Mouse (Mus musculus): Measurements from ENCODE around the gene Cryl1.

The Cryl1 gene

GRCm38 (mm10) chr14:57398065-57398757, at the start of gene Cryl1:
Gene Cryl1 (minus strand): TSS chr14:57398529.
- CTCF ChIA-PET, result interaction anchor here (0.7 kb wide), 1 partner anchor 12 kb away, joined by 38 read pairs; no protein-coding TSS in a partner anchor

GRCm38 (mm10) chr14:57430451-57430850, 32.1 kb upstream of the Cryl1 start:
- CTCF ChIA-PET, result no interaction called here

DNA sequence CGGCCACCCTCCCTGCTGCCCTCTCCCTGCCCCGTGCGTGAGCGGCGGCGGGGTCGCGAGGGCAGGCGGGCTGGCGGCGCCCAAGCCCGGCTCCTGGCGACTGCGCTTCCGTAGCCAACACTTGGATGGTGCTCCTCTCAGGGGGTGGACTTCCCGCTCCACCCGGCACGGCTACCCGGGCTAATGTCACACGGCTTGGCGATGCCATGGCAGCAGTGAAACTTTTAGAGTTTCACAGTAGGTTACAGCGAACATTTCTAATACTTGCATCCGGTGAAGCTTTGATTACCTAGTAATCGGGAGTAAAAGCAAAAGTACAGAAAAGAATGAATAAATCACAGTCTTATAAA, 25.9 kb upstream of the Cryl1 start:
- CTCF ChIA-PET, result no interaction called here

DNA sequence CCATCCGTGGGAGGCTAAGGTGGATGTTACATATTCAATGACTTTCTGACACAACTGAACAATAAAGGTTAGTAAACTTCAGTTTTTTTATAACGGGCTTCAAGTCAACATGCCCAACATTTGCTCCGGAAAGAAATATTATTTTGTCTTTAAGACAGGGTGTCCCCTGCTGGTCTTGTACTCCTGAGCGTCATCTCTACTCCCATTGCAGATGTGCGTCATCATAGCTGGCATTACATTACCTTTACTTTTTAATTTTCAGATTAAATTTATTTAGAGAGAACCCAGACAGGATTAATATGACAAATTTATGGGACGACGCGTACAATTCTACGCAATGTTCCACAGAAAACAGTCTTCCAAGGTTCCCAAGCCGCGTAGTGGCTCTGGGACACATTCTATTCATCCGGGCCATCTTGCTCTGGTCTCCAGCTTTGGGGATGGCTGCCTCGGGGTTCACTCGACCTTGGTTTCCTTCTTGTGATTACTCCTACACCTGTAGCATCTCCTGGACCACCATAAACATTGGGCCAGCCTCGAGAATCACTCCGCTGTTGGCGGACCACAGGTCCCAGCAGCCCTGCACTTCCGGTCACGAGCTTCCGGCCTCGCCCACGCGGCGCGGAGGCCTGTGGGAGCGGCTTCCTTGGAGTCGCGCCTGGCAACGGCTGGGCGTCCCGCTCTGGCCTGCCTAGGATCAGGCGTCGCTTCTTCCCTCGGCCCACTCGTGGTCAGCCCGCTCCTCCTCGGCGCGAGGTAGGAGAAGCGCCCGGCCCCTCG, 25.3 kb upstream of the Cryl1 start, which contains the start of gene Ift88:
Gene Ift88 (plus strand): TSS at position 631 of the 780 bp plus-strand sequence.
- CTCF ChIA-PET, result interaction anchor here (0.6 kb wide), 1 partner anchor 18 kb away, joined by 7 read pairs; no protein-coding TSS in a partner anchor

DNA sequence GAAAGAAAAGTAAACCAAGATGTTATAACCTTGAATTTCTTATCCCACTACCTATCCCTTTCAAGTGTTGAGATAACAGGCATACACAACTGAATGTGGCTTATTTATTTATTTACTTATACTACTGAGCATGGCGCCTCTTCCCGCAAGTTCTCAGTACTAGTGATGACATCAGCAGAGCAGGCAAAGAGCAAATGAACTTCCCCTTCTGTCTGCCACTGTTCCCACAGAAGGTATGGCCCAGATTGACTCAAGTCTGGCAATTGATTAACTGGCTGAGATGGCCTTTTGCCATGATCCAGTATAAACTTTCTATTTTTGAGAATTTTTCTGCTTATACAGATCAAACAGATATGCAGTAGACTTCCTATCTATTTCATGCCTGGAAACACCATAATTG, 18.9 kb upstream of the Cryl1 start:
- CTCF ChIA-PET, result no interaction called here

GRCm38 (mm10) chr14:57412166-57412565, 13.8 kb upstream of the Cryl1 start:
- CTCF ChIA-PET, result no interaction called here

GRCm38 (mm10) chr14:57409106-57409505, 10.8 kb upstream of the Cryl1 start:
- CTCF ChIA-PET, result interaction anchor here (0.7 to 1.2 kb wide), 2 partner anchors 128 to 300 kb away, joined by 5 read pairs; no protein-coding TSS in a partner anchor

- CTCF ChIA-PET, result no interaction called here
These were observed 9.8 kb upstream of the Cryl1 start for GRCm38 (mm10) chr14:57408100-57408499.

DNA sequence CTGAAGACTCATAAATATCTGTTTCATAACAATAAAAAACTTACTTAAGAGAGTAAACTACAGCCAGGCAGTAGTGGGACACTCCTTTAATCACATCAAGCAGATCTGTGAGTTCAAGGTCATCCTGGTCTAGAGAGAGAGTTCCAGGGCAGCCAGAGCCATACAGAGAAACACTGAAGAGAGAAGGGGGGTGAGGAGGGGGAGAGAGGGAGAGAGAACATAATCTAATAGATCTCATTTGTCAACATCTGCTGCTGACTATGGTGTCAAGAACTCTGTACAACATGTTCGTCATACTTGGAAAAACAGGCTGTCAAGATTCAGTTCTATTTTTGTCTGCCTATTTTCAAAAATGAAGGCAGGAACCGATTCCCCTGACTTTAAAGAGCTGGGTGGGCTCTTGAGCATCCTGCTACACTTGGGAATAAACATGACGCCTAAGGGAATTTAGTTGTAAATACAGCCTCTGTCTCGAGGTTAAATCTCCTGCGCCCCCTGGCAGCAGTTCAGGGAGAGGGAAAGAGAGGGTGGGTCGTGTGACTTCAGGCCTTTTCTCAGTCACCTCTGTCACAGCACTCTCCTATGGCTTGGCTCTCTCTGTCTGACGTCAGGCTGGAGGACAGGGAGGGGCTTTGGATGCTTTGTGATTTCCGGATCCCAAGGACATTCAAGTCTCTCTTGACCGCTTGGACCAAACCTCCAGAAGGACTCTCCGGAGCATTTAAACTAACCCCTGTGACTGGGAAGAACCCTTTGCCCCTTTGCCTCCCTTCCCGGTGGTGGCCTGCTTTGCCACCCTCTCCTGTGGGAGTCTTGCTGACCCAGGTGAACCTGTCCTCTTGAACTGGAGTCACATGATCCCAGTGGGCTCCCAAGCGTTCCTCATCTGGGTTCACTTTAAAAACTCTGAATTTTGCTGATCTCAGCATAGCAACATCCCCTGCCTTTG, 9.0 kb upstream of the Cryl1 start:
- CTCF ChIA-PET, result interaction anchor here (1.2 kb wide), 1 partner anchor 66 kb away, joined by 5 read pairs; no protein-coding TSS in a partner anchor

GRCm38 (mm10) chr14:57402815-57403214, 4.5 kb upstream of the Cryl1 start:
- CTCF ChIA-PET, result no interaction called here

- CTCF ChIA-PET, result interaction anchor here (0.7 kb wide), 2 partner anchors 11 to 1682 kb away, joined by 15 to 38 read pairs; no protein-coding TSS in a partner anchor
These were observed 591 bp upstream of the Cryl1 start for GRCm38 (mm10) chr14:57398813-57399427.

DNA sequence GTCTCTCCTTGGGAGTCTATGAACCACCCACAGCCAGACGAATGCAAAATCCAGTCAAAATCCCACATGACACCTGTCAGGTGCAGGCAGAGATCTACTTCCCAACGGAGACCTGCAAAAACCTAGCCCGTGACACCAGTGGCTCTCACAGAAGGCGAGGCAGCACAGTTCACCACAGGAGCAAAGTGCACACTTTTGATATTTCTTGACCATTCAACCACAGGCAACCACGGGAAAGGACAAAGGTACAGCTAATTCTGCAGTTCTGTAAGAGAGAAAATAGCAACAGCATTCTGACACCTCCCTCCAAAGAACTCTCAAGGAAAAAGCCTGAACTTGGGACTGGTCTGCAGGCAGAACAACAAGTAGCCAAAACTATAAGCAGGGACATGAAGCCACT, 1.1 kb downstream of the Cryl1 start:
- CTCF ChIA-PET, result no interaction called here

DNA sequence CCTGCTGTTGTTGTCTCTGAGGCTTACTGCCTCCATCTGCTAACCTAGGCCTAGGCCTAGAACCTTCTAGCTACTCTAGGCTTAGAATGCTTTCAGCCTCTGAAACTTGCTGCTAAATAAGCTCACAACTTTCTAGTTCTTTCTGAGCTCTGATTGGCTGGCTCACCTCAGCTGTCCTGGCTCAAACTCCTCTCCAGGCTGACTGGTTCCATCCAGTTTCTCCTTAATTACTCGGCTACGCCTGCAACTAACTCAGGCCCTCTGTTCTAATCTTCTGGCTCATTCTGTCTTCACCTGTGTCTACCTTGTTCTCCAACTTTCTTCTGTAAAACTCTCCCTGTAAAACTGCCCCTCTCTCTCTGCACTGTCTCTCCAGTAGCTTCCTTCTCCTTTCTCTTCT, 2.9 kb downstream of the Cryl1 start:
- CTCF ChIA-PET, result no interaction called here

DNA sequence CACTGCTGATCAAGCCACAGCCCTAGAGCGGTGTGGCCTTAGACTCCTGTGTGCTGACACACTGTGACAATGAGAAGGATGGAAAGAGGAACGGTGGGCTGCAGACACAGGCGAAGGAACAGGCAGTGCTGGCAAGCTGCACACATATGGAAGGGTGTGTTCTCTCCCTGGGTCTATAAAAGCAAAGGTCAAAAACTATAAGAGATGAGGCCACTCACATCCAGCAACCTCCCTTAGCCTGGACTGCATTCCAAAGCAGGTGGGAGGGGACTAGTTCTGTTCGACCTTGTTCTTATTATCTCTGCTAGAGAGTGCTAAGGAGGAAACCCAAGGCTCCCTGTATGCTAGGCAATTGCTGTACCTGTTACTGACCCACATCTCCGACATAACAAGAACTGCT, 6.1 kb downstream of the Cryl1 start:
- CTCF ChIA-PET, result no interaction called here

DNA sequence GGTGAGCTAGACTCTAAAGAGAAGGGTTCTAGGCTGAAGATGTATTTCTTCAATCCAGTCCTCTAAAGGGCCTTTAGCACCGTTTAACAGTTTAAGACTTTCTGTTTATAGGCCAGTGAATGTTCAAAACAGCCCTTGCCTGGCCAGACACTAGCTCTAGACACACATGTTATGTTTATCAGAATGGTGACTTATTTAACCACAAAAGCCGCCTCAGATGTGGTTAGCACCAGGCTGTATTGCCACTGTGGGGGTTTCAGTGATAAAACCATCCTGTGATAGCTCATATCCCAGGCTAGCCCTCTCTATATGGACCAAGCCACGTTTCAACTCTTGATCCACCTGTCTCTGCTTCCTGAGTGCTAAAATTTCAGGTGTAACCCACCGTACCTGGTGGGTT, 6.7 kb downstream of the Cryl1 start:
- CTCF ChIA-PET, result no interaction called here

GRCm38 (mm10) chr14:57386758-57387561, 11.4 kb downstream of the Cryl1 start:
- CTCF ChIA-PET, result no interaction called here

DNA sequence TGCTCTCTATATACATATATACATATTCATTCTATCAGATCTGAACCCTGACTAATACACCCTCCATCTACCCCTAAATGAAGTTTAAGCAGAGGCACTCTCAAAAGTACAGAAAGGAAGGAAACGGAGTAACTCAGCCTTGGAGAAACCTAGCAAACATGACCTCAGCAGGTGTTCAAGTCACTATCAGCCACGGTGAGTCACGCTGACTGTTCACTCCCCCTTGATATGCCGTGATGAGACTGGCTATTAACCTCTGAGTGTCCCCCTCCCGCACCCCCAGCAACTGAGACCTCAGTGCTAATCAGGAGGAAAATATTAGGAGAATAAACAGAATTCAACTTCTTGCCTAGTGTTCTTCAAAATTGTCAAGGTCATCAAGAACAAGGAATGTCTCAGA, 12.7 kb downstream of the Cryl1 start:
- CTCF ChIA-PET, result no interaction called here

DNA sequence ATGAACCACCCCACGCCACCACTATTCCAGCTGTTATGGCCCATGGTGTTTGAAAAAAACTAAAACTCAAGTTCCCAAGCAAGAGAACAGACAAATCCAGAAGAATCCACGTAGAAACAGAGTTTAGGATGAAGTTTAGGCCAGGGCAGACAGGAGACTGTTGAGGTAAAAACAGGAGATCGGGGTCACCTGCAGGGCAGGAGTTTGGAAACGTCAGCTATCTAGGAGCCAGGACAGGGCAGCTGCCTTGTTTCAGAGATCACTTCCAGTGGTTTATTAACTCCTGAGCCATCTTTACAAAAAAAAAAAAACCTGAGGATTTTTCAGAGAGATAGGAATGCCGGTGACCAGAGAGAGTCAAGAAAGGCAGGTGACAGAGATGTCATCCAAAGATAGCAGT, 20.8 kb downstream of the Cryl1 start:
- CTCF ChIA-PET, result no interaction called here

DNA sequence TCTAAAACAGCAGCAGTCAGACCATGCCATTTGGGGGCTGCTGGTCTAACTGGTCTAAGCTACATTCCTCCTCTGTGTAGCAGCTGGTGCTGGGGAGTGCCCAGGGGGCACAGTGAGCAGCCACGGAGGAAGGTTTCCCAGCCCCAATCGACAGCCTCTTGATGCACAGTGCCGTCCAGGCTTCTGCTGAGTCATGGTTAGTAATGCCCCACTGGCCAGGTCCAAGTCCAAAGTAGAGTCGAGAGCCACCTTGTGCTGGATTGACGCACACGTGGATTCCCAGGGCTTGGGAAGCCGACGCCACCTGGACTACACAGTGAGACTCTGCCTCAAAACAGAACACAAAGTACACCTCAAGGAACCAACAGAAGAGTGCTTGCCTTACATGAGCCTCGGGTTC, 21.4 kb downstream of the Cryl1 start:
- CTCF ChIA-PET, result no interaction called here

DNA sequence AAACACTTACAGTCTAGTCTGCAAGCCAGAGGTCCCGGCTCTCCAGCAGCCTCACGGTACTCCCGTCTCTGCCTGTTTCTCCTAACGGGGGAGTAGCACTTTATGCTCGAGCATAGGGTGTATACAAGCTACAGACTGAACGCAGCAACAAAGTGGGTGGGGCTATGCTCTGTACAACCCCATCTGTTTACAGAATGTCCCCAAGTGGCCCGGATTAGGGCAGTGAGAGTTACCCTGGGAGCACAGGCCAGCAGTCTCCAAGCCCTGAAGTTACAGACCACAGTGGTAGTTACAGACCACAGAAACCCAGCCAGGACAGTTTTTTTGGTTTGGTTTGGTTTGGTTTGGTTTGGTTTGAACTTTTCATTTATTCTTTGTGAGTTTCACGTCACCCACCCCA, 22.3 kb downstream of the Cryl1 start:
- CTCF ChIA-PET, result interaction anchor here (0.6 kb wide), 1 partner anchor 210 kb away, joined by 3 read pairs; no protein-coding TSS in a partner anchor

DNA sequence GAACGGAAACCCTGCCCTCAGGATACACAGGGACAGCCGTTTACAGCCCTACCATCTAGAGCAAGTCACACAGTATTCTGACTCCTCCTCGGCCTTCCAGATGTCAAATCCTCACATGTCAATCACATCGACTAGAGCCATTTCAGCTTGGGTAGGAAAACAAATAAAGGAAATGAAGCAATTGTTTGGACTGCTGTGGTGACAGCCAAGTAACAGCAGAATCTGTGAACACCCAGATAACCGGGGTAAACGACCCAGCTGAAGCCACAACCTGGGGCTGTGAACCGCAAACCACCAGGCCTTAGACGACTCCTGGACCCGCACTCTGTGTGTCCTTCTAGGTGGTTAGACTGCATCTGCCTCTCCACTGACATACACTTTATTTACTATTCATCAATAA, 23.1 kb downstream of the Cryl1 start:
- CTCF ChIA-PET, result no interaction called here

Measured in spleen, embryonic (tissue).